15 mouse cellular contexts compared by ENCODE assay signal in genomic region chr13:81852309-81852978, GRCm38 (mm10).
DNase-seq lines count a peak whose midpoint lies in the region; ATAC-seq and TF ChIP-seq lines count a peak whose summit lies in the region.
"Had no signal": no experiment of that assay in that cellular context is flagged by ENCODE, and none has a peak within 500 bp of the region (broad histone marks: within the 10 kb centered on the region; RNA-seq: fewer than 3 reads in every experiment).

No protein-coding gene starts in this region.

- no peak overlapping the region for H3K27ac ChIP-seq in stomach, embryonic 15.5 days
- no peak overlapping the region for H3K27ac ChIP-seq in stomach, postnatal 0 days (replicated peaks)
- H3K27ac ChIP-seq: left cerebral cortex, adult 2 months had no signal

- H3K9me3 ChIP-seq in stomach, embryonic 15.5 days, result no peaks in the 10 kb centered on the region
- no peaks in the 10 kb centered on the region for H3K9me3 ChIP-seq in stomach, postnatal 0 days (ENCODE audit: control insufficient read depth, low read length)

- no peak for TF ChIP-seq CTCF in stomach, postnatal 0 days (IDR thresholded peaks at IDR 0.05; ENCODE audit: low read depth)

- no peaks in the 10 kb centered on the region for H3K27me3 ChIP-seq in stomach, embryonic 15.5 days (replicated peaks)
- no peaks in the 10 kb centered on the region for H3K27me3 ChIP-seq in stomach, postnatal 0 days (ENCODE audit: control insufficient read depth, insufficient read depth, low read length)

- TF ChIP-seq EP300 in stomach, postnatal 0 days (optimal IDR thresholded peaks at IDR 0.05), result no peak

- no peaks in the 10 kb centered on the region for H3K36me3 ChIP-seq in stomach, embryonic 15.5 days
- H3K36me3 ChIP-seq in stomach, postnatal 0 days (ENCODE audit: control insufficient read depth, insufficient read depth, low read length), result no peaks in the 10 kb centered on the region

- 45% methylated on average over 2 of the region's 2 CpGs for WGBS in stomach, embryonic 15.5 days
- WGBS in stomach, postnatal 0 days, result 36% methylated on average over 2 of the region's 2 CpGs

- H3K4me3 ChIP-seq in stomach, embryonic 15.5 days (replicated peaks), result no peak overlapping the region
- no peak overlapping the region for H3K4me3 ChIP-seq in stomach, postnatal 0 days (ENCODE audit: low read depth, low read length)
- H3K4me3 ChIP-seq: left cerebral cortex, adult 2 months had no signal

- ATAC-seq in stomach, embryonic 15.5 days (ENCODE audit: insufficient read depth, low FRiP score, low read depth), result peak; percentile 82
- ATAC-seq in stomach, postnatal 0 days (ENCODE audit: low FRiP score, low TSS enrichment), result no peak
- ATAC-seq: activated CD4-positive, CD25-positive, alpha-beta regulatory T cell, adult 4 months; midbrain, embryonic 16.5 days had no signal

- no peak overlapping the region for H3K4me2 ChIP-seq in stomach, embryonic 15.5 days
- no peak overlapping the region for H3K4me2 ChIP-seq in stomach, postnatal 0 days (replicated peaks; ENCODE audit: low read depth)

- peak; percentile 9 for DNase-seq in adrenal gland, adult 2 months
- DNase-seq in adrenal gland, adult 18-20 months (ENCODE audit: low spot score in 2 of 2), result no peak
- no peak for DNase-seq in stomach, postnatal 0 days (ENCODE audit: low spot score)
- DNase-seq in fibroblast of lung, adult 2 months (ENCODE audit: low read depth), result peak; percentile 7
- DNase-seq in urinary bladder, adult 18-20 months (ENCODE audit: low spot score in 2 of 2), result no peak
- no peak for DNase-seq in gastrocnemius, postnatal 25 days
- no peak for DNase-seq in urinary bladder, postnatal 25 days (ENCODE audit: low spot score)
- DNase-seq: cerebellum, adult 9-11 months; heart, postnatal 14 days; kidney, adult 9 months; lung, adult 2 months had no signal

- H3K4me1 ChIP-seq in stomach, embryonic 15.5 days, result no peaks in the 10 kb centered on the region
- no peaks in the 10 kb centered on the region for H3K4me1 ChIP-seq in stomach, postnatal 0 days (replicated peaks; ENCODE audit: control insufficient read depth, insufficient read depth)

- no peak overlapping the region for H3K9ac ChIP-seq in stomach, embryonic 15.5 days
- H3K9ac ChIP-seq in stomach, postnatal 0 days (ENCODE audit: low read length), result no peak overlapping the region

Comparison
In these comparisons a context has a peak if more than half of its experiments do, and no peak if none do; other contexts are left out.
1. DNase-seq: peak in adrenal gland, adult 2 months (single experiment) and fibroblast of lung, adult 2 months (single experiment); none in adrenal gland, adult 18-20 months (0 of 2), stomach, postnatal 0 days (single experiment), urinary bladder, adult 18-20 months (0 of 2), gastrocnemius, postnatal 25 days (single experiment) and urinary bladder, postnatal 25 days (single experiment).